Mouse (Mus musculus): ENCODE measurements around the gene Dennd6b. TPM values are rescaled to one million over a fixed set of nuclear protein-coding genes. Genes with fewer than 3 reads are reported as not detected.

The Dennd6b gene
- polyA plus RNA-seq, 1 experiment = 6.6 TPM

DNA sequence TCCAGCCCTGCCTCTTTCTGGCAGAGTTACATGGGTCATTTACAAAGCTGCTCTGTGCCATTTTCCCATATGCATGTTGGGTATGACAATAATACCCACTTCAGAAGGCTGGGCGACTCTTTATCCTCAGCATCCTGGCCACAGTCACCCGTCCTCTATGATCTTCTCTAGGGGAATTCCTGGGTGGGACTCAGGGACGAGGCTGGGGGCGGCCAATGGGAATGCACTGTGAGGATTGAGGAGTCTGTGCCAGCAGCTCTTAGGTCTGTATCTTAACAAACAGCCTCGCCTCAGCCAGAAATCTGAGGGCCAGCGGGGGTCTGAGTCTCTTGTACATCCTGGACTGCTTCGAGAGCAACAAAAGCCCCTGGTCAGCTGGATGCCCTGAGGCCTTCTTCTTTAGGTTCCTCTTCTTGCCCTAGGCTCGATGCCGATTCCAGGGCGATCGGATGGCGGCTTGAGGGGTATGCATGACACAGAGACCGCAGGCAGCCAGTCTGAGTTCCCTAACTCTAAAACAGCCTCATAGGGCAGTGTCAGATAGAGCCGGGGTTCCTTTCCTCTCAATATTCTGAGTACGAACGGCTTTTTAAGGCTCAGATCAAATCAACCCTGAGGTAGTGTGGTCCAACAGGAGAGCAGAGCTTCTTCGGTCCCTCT lies 23.9 kb downstream of the Dennd6b start:
- no peak for TF ChIP-seq SRF (IDR thresholded peaks at IDR 0.05; ENCODE audit: control insufficient read depth, insufficient read length, low read depth)
- no peak for TF ChIP-seq E2F4 (IDR thresholded peaks at IDR 0.05; ENCODE audit: insufficient read depth)
- no peak for TF ChIP-seq POLR2A (IDR thresholded peaks at IDR 0.05; ENCODE audit: insufficient read length, low read depth)
- no peak for TF ChIP-seq POLR2AphosphoS2 (IDR thresholded peaks at IDR 0.05; ENCODE audit: insufficient read length, low read depth)
- TF ChIP-seq TCF3 (IDR thresholded peaks at IDR 0.05; ENCODE audit: insufficient read length, low read depth) = no peak
- no peak for TF ChIP-seq REST (IDR thresholded peaks at IDR 0.05; ENCODE audit: insufficient read depth, insufficient read length)
- TF ChIP-seq MYOD1 (IDR thresholded peaks at IDR 0.05; ENCODE audit: control insufficient read depth in 1 of 3, insufficient read length in 2 of 3, low read depth in 2 of 3) = no peak
- TF ChIP-seq CEBPB (IDR thresholded peaks at IDR 0.05; ENCODE audit: insufficient read depth, poor library complexity, severe bottlenecking) = no peak
- TF ChIP-seq USF1 (IDR thresholded peaks at IDR 0.05; ENCODE audit: low read depth) = no peak
- TF ChIP-seq TCF12 (IDR thresholded peaks at IDR 0.05; ENCODE audit: insufficient read depth, poor library complexity, severe bottlenecking) = no peak
- TF ChIP-seq MAX (IDR thresholded peaks at IDR 0.05; ENCODE audit: low read depth) = no peak
- no peak for TF ChIP-seq MYOG (IDR thresholded peaks at IDR 0.05; ENCODE audit: control insufficient read depth in 1 of 3, insufficient read depth in 1 of 3, insufficient read length in 2 of 3, low read depth in 2 of 3)
- Histone ChIP-seq H3ac (ENCODE audit: control insufficient read depth, insufficient read length) (no peak overlapping the region), H3K4me3 (no peak overlapping the region), H3K36me3 (ENCODE audit: control insufficient read depth, insufficient read depth) (peaks cover 7% of the 10 kb centered on the region), H3K79me2 (ENCODE audit: control insufficient read depth, insufficient read depth) (peaks cover 94% of the 10 kb centered on the region), H3K4me2 (ENCODE audit: low read depth) (no peak overlapping the region), H3K27me3 (ENCODE audit: control insufficient read depth, insufficient read depth, insufficient read length) (no peaks in the 10 kb centered on the region)

DNA sequence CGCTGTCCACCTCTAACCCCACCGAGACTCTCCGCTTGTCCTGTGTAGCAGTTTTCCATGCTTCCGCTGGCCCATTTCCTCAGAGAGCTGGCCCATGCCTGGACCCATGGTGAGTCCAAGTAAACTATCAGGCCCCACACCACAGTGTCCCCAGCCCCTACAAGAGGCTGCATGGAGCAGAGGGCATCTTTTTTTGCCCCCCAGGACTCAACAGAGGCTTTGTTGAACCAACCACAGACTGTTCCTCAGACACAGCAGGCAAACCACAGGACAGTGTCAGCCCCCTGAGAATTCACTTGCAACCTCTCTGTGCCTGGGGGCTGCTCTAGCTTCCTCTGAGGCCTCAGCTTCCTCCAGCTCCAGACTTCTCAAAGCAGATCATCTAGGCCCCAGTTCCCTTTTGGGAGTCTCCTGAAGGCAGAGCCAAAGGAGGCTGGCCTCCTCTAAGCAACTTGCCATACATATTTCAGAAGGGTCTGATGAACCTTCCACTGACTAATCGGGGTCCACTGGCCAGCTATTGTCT lies 24.7 kb downstream of the Dennd6b start:
- H3K79me2 ChIP-seq (ENCODE audit: control insufficient read depth, insufficient read depth) = peaks cover 86% of the 10 kb centered on the region
- H3ac ChIP-seq (ENCODE audit: control insufficient read depth, insufficient read length) = no peak overlapping the region
- H3K4me3 ChIP-seq = no peak overlapping the region
- TF ChIP-seq MAX (IDR thresholded peaks at IDR 0.05; ENCODE audit: low read depth) (no peak), POLR2AphosphoS2 (IDR thresholded peaks at IDR 0.05; ENCODE audit: insufficient read length, low read depth) (no peak)
- H3K4me2 ChIP-seq (ENCODE audit: low read depth) = no peak overlapping the region
- peaks cover 10% of the 10 kb centered on the region for H3K36me3 ChIP-seq (ENCODE audit: control insufficient read depth, insufficient read depth)
- H3K27me3 ChIP-seq (ENCODE audit: control insufficient read depth, insufficient read depth, insufficient read length) = no peaks in the 10 kb centered on the region

DNA sequence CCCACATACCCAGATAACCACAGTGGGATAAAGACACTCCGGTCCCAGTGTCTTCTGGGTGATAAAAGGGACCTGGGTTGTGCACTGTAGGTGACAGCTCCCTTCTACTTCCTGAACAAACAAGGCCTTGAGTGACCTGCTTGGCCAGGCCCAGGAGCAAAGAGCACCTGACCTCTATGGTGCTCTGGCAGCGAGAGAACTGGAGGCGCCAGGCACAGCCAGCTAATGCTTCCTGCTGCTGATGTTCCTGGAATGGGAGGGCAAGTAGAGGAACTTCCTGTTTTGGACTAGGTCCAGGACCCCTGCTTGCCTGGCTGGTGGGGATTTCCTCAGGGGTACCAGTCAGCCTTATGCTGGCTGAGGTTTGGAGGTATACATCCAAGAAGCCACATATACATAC lies 26.2 kb downstream of the Dennd6b start:
- TF ChIP-seq MAX (IDR thresholded peaks at IDR 0.05; ENCODE audit: low read depth) (no peak), MYOG (IDR thresholded peaks at IDR 0.05; ENCODE audit: control insufficient read depth in 1 of 3, insufficient read depth in 1 of 3, insufficient read length in 2 of 3, low read depth in 2 of 3) (no peak), TCF12 (IDR thresholded peaks at IDR 0.05; ENCODE audit: insufficient read depth, poor library complexity, severe bottlenecking) (no peak), REST (IDR thresholded peaks at IDR 0.05; ENCODE audit: insufficient read depth, insufficient read length) (no peak), USF1 (IDR thresholded peaks at IDR 0.05; ENCODE audit: low read depth) (no peak), POLR2AphosphoS2 (IDR thresholded peaks at IDR 0.05; ENCODE audit: insufficient read length, low read depth) (no peak), SRF (IDR thresholded peaks at IDR 0.05; ENCODE audit: control insufficient read depth, insufficient read length, low read depth) (no peak), MYOD1 (IDR thresholded peaks at IDR 0.05; ENCODE audit: control insufficient read depth in 1 of 3, insufficient read length in 2 of 3, low read depth in 2 of 3) (no peak), CEBPB (IDR thresholded peaks at IDR 0.05; ENCODE audit: insufficient read depth, poor library complexity, severe bottlenecking) (no peak)
- Histone ChIP-seq H3K27me3 (ENCODE audit: control insufficient read depth, insufficient read depth, insufficient read length) (no peaks in the 10 kb centered on the region), H3K36me3 (ENCODE audit: control insufficient read depth, insufficient read depth) (peaks cover 24% of the 10 kb centered on the region), H3K79me2 (ENCODE audit: control insufficient read depth, insufficient read depth) (peaks cover 71% of the 10 kb centered on the region), H3K4me2 (ENCODE audit: low read depth) (peak overlapping the region; percentile 78), H3ac (ENCODE audit: control insufficient read depth, insufficient read length) (no peak overlapping the region), H3K4me3 (no peak overlapping the region)

DNA sequence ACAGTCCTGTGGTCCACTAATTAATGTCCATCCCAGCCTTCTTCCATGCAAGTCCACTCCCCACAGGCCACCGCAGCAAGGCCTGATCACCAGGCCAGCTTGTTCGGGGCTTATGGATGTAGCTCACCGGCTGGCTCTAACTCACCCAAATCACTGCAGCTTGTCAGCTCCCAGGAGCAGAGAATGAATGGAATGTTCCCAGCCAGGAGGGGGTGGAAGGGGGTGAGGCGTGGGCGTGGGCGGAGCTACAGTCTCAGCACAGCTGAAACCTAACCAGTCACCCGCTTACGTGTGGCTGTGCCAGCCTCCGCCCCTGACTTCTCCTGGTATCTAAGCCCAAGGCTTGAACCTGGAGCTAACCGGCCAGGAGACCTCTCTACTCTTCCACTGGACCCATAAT lies 26.9 kb downstream of the Dennd6b start:
- TF ChIP-seq POLR2A (IDR thresholded peaks at IDR 0.05; ENCODE audit: insufficient read length, low read depth) (peak; percentile 45), CEBPB (IDR thresholded peaks at IDR 0.05; ENCODE audit: insufficient read depth, poor library complexity, severe bottlenecking) (no peak), SRF (IDR thresholded peaks at IDR 0.05; ENCODE audit: control insufficient read depth, insufficient read length, low read depth) (no peak), MYOG (IDR thresholded peaks at IDR 0.05; ENCODE audit: control insufficient read depth in 1 of 3, insufficient read depth in 1 of 3, insufficient read length in 2 of 3, low read depth in 2 of 3) (peak in 2 of 3 experiments; percentile 62 to 89), MAX (IDR thresholded peaks at IDR 0.05; ENCODE audit: low read depth) (no peak), TCF3 (IDR thresholded peaks at IDR 0.05; ENCODE audit: insufficient read length, low read depth) (peak; percentile 36), E2F4 (IDR thresholded peaks at IDR 0.05; ENCODE audit: insufficient read depth) (no peak), TCF12 (IDR thresholded peaks at IDR 0.05; ENCODE audit: insufficient read depth, poor library complexity, severe bottlenecking) (peak; percentile 3), USF1 (IDR thresholded peaks at IDR 0.05; ENCODE audit: low read depth) (no peak), MYOD1 (IDR thresholded peaks at IDR 0.05; ENCODE audit: control insufficient read depth in 1 of 3, insufficient read length in 2 of 3, low read depth in 2 of 3) (peak in 2 of 3 experiments; percentile 56 to 87), REST (IDR thresholded peaks at IDR 0.05; ENCODE audit: insufficient read depth, insufficient read length) (no peak), POLR2AphosphoS2 (IDR thresholded peaks at IDR 0.05; ENCODE audit: insufficient read length, low read depth) (peak; percentile 53)
- H3ac ChIP-seq (ENCODE audit: control insufficient read depth, insufficient read length) = no peak overlapping the region
- peaks cover 64% of the 10 kb centered on the region for H3K79me2 ChIP-seq (ENCODE audit: control insufficient read depth, insufficient read depth)
- H3K27me3 ChIP-seq (ENCODE audit: control insufficient read depth, insufficient read depth, insufficient read length) = no peaks in the 10 kb centered on the region
- peak overlapping the region; percentile 3 for H3K4me3 ChIP-seq
- H3K4me2 ChIP-seq (ENCODE audit: low read depth) = peak overlapping the region; percentile 78
- peaks cover 30% of the 10 kb centered on the region for H3K36me3 ChIP-seq (ENCODE audit: control insufficient read depth, insufficient read depth)
